Mouse (Mus musculus): ENCODE measurements at regions not wholly inside any gene's neighbourhood (a gene's known extent, or its start where the extent isn't known, plus 50 kb on each side); places are given as distances from the start of the nearest gene placed in this dataset.

- Histone ChIP-seq H3K4me2 (replicated peaks; ENCODE audit: low read depth, low read length) (no peak overlapping the region), H3K4me1 (replicated peaks; ENCODE audit: control insufficient read depth, insufficient read depth, low read length) (no peaks in the 10 kb centered on the region), H3K27ac (ENCODE audit: low read depth, low read length) (no peak overlapping the region), H3K4me3 (ENCODE audit: low read depth, low read length) (no peak overlapping the region), H3K9me3 (ENCODE audit: control insufficient read depth, low read length) (no peaks in the 10 kb centered on the region), H3K36me3 (ENCODE audit: control insufficient read depth, insufficient read depth, low read length) (no peaks in the 10 kb centered on the region), H3K27me3 (ENCODE audit: control insufficient read depth, insufficient read depth, low read length) (no peaks in the 10 kb centered on the region), H3K9ac (ENCODE audit: low read depth, low read length) (no peak overlapping the region)
- DNase-seq (ENCODE audit: low spot score) (no peak), ATAC-seq (ENCODE audit: low FRiP score) (no peak)
- WGBS, result 82% methylated on average over 5 of the region's 5 CpGs
Measured at GRCm38 (mm10) chr16:76078219-76078618, 56.1 kb upstream of the Samsn1 start.

DNA sequence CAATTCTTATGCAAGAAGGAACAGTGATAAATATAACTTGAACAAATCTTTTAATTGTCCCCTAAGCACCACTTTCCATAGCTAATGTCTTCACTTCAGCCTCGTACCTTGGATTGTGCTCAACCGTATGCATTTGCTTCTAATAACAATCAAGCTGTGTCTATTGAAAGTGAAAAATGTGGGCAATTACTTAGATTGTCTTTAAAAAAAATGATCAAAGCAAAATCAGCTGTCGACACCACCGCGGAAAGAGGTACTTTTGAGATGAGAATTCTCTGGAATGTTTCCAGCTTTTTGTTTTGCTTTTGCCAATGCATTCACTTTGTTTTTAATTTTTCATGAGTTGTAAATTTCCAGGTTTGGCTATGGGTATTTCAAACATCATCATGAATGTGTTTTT is 54.1 kb upstream of the Samsn1 start:
- no peak for ATAC-seq (ENCODE audit: low FRiP score)
- no peaks in the 10 kb centered on the region for H3K36me3 ChIP-seq (ENCODE audit: control insufficient read depth, insufficient read depth, low read length)
- H3K4me2 ChIP-seq (replicated peaks; ENCODE audit: low read depth, low read length), result no peak overlapping the region
- DNase-seq (ENCODE audit: low spot score), result no peak
- H3K27ac ChIP-seq (ENCODE audit: low read depth, low read length), result no peak overlapping the region
- H3K4me1 ChIP-seq (replicated peaks; ENCODE audit: control insufficient read depth, insufficient read depth, low read length), result no peaks in the 10 kb centered on the region
- 69% methylated on average over 5 of the region's 5 CpGs for WGBS
- H3K27me3 ChIP-seq (ENCODE audit: control insufficient read depth, insufficient read depth, low read length), result no peaks in the 10 kb centered on the region
- no peak overlapping the region for H3K4me3 ChIP-seq (ENCODE audit: low read depth, low read length)
- H3K9me3 ChIP-seq (ENCODE audit: control insufficient read depth, low read length), result no peaks in the 10 kb centered on the region
- no peak overlapping the region for H3K9ac ChIP-seq (ENCODE audit: low read depth, low read length)
